Mouse (Mus musculus): Measurements from ENCODE around the gene Ppp2r1b. TPM values are rescaled to one million over a fixed set of nuclear protein-coding genes. Genes with fewer than 3 reads are reported as not detected.

Ppp2r1b gene
- total and polyA plus RNA-seq, 3 experiments, result 6.4 to 44.4 (median 38.4) TPM

DNA sequence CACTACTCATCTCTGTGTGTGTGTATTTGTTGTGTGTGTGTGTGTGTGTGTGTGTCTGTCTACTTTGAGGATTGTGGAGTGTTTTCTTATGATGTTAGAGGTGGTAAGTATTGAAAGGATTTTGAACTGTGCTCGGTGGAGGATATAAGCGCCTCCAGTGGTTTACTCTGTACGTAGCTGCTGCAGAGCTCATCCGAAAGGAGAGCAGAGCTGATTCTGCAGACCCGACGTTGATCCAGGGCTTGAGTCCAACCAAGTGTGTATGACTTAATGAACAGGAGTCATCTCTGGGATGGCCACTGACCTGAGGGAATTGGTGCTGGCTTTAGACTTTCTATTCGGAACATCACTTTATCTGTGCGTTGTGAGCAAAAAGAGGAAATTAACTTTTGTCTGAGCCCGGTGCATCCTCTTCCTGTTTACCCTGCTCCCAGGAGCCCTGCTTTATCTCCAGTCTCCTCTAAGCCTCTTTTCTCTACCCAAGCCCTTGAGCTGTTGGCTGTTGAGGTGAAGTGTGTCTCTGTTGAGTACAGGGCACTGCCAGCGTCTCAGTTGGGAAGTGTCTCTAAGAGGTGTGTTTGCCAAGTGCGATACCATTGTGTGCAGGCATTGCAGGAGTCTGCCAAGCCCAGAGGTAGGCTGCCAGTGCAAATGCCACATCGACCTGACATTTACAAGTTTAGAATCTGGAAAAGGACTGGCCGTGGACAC lies 3.9 kb upstream of the Ppp2r1b start:
- peak; percentile 23 for DNase-seq

DNA sequence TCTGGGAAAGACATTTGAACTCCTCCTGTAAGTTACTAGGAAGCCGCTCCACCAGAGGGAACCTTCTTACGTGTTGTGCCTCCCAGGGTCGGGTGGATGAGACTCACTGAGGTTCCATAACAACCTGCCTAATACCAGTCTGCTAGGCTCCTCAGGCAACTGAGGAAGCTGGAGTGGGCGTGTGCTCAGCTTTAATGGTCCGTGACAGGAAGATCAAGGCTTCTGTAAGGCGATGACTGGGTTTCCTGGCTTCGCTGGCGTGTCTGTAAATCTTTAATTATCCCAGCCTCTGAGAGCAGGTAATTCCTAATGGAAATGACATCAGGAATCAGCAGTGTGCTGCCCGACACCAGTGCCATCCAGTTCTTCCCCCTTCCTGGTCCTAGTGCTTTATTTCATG lies 446 bp downstream of the Ppp2r1b start:
- no peak for DNase-seq

DNA sequence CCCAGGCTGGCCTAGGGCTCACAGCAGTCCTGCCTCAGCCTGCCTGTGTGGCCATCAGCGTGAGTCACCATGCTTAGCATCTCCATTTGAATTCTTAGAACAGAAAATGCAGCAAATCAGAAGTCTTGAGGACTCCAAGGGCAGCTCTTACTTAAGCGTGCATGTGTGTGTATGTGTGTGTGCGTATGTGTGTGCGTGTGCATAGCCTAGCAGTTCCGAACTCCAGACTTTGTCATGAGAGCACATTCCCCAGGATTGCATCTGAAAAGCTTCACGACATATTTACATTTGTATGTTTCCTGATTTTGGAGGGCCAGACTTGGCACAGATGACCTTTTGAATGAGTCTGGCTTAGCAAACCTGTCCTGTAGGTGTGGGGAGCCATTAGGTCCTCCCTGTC lies 2.0 kb downstream of the Ppp2r1b start:
- no peak for DNase-seq

DNA sequence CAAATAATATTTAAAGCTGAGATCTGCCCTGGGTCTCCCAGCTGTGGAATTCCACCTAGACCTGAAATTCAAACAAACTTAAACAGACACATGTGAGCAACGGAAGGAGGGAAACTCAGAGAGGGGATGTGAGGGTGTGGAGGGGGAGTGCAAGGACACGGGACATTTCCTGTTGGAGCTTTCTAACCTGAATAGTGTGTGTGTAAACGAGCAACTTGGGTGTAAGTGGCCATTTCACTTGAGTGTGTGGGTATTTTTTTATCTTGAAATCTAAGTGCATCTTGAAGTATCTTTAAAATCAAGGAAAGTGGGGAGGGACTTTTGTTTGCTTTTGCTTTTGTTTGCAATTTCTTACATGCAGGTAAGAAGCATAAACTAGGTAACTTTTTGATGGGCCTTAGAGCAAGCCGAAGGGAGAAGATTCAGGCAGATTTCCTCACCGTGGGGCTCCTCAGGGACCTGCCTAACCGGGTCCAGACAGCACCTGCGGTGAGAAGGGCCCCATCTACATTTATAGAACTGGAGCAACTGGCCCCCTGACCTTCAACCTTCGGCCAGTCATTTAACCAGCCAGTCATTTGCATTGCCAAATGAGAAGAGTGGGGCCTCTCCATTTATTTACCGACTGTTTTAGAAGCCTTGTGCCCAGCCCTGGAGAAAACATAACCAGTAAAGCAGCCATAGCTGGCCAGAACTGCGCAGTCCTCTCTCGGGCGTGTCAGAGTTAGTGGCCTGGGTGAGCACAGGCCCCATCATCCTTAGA lies 2.7 kb downstream of the Ppp2r1b start:
- DNase-seq, result no peak

DNA sequence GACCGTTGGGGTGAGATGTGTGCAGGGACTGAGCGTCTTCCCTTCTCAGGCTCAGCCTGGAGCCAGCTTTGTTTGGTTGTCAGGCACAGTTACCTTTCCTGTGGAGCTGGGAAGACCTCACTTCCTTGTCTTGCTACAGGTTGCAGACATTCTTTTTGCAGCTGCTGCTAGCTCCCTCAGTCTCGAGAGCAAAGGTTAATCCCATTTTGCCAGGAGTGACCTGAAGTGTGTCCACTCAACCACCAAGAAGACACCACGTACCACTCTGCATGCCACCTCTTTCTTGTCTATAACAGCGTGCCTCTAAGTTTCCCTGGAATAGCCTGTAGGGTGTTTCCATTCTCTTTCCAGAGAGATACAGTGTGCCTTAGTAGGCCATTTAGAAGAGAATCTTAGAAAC lies 3.7 kb downstream of the Ppp2r1b start:
- DNase-seq, result no peak

DNA sequence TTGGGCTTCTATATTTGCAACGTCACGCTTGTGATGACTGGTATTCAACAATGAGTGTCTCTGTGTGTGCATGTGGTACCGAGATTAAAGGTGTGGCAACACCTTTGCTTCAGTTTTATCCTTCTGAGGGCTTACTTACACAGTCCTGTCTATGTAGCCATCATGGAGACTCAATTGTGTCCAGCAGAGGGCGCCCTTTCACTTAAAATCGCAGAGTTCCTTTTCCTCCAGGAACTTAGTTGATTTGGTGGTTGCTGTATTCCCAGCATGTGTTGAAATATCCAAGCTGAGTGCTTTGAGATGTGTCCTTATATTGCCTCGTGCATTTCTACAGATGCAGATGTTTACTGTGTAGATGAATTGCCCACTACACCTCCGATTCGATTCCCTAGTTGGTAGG lies 4.1 kb downstream of the Ppp2r1b start:
- DNase-seq, result peak; percentile 85

DNA sequence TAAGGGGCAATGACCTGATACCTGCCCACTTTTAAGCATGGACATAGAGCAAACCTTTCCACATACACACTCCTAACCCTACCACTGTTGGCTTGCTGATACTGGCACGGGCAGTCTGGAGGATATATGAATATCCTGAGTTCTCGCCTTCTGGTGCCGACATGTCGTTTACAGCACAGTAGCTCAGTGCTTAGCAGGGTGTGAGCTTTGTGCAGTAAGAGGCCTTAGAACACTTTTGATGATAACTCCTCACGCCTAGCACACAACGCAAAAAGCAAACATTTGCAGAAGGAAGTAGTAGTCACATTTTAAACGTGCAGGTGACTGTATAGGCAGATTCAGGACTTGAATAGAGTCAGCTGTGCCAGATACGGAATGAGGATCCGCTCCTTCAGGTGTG lies 4.7 kb downstream of the Ppp2r1b start:
- no peak for DNase-seq

DNA sequence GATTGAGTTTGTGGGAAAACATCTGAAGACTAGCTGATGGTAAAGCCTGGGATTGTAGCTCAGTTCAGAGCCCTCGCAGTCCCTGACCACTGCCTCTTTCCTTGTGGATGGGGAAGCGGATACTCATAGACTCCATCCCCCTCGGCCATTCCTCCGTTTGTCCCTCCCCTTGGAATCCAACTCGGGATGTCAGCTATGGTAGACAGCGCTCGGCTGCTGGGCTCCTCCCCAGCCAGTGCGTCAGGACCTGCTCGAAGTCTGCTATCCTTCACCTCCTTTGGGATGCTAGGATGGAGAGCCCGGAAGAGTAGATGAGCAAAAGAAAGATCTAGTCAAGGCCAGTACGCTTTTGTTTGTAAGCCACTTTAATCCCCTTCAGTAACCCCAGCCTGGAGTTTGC lies 5.2 kb downstream of the Ppp2r1b start:
- no peak for DNase-seq

DNA sequence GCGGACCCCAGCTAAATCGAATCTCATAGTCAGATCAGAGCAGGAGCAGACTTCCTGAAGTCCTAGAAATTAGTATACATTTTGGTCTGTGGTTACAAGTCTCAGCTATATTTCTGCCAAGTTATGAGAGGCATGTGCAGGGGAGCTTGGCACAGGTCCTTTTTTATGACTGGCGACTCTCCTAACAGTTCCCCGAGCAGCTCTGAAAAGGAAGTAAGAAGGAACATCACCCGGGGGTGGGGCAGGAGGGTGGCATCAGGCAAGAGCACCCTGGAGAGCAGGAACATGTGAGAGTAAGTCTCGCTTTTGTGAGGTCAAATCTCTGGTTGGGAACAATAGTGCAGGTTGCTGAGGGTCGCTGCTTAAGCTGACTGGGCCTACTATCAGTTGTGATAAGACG lies 5.6 kb downstream of the Ppp2r1b start:
- DNase-seq, result no peak

DNA sequence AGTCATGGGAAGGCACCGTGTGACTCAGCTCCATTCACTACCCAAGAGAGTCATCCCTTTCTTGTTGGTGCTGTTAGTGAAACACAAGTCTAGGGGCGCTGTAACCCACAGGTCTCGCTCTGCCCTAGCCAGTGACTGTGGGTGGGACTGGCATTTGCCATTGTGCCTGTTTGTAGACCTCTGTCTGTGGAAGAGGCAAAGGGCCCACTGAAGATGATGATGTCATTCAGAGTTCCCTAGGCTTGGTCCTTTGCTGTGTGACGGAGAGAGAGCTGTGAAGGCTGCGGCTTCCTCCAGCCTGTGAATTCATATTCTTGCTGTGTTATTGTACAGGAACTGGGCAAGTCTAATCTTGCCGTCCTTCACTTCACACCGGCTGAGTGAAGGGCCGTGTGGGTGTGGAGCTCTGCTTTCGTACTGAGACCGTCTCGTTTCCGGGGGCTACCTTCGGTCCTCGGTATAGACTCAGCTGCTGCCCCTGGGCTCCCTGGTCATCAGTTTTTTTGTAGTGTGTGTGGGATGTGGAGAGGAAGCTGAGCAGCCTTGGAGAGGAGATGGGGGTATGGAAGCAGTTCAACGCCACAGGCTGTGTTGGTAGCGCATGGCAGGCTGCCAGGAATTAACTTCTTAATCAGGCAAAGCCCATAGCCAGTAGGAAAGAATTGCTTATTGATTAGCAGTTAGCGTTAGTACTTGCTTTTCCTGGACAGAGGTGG lies 7.7 kb downstream of the Ppp2r1b start:
- peak; percentile 50 for DNase-seq

DNA sequence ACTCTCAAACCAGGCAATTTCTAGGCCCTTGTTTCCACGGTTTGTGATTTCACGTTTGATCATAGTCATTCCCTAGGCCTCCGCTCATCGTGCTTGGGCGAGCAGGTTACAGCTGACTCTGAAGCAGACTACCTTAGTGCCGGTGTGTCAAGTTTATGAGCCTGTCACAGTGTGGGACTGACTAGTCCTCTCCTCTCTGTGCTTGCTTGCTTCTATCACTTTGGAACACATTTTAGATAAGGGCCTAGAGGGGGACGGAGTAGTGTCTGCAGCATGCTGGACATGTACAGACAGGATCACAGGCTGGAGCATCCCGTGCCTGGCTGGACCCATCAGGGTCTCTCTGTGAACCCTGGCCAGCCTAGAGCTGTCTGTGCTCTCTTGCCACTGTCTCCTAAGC lies 9.3 kb downstream of the Ppp2r1b start:
- no peak for DNase-seq

DNA sequence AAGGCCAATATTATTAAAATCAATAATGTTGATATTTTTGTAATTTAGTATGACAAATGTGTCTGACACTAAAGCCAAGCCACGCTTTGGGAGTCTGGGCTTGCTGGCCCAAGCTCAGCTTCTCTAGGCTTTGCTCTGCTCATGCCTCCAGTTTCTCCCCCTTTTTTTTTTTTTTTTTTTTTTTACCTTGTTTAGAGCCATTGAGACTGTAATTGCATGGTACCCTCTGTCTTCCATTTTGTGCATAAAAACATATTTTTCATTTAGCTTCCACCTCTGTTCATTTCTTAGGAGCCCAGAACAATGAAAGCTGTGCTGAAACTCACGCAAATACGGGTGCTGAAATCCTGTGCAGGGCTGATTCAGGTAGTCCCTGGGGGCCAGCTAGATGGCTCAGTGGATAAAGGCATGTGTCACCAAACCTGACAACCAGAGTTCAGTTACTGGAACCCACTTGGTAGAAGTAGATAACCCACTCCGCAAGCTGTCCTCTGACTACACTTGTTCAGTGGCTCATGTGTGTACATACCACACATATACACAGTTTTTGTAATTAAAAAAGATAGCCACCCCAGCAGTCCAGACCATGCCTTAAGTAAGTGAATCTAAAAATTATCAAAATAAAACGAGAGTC lies 10.1 kb downstream of the Ppp2r1b start:
- no peak for DNase-seq

DNA sequence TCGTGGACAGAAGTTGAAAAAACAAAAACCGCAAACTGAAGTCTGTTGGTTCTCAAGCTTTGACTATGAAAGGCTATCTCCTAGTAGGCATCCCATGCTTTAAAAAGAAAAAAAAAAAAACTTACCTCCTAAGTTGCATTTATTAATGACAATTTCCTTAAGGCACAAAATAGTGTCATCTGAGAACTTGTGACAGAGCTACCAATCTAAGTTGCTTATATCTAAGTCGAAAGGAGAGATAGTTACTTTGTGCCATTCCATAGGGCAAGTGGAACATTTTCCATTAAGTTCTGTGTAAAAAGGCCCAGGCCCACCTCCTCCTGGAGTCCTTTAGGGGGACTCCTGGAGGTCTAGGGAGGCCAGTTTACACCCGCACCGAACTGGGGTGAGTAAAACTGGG lies 10.7 kb downstream of the Ppp2r1b start:
- no peak for DNase-seq

DNA sequence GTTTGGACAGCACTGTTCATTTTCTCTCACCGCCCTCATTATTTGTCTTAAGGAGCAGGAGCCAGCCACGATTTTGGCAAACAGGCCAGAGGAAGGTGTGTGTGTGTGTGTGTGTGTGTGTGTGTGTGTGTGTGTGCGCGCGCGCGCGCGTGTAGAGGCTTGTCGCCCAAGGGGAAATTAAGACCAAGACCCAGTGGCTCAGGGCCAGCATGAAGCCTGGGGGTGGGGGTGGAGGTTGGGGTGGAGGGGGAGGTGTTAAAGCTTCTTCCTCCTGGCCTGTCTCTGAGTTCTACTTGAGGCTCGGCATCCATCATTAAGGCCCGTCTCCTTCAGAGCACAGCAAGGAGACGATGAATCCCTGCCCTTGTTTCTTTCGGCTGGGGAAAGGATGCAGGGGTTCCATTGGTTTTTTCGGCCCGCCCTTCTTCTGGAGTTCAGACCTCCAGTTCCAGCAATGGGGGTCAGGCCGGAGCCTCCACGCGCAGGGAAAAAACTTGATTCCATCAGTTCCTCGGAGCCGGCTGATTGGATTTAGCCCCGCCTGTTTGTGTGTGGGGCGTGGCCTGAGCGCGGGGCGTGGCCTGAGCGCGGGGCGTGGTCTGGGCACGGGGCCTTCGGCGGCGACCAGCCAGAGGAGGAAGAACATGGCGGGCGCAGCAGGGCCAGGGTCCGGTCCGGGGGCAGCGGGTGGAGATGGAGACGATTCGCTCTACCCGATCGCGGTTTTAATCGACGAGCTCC lies 11.4 kb downstream of the Ppp2r1b start:
- peak; percentile 97 for DNase-seq

DNA sequence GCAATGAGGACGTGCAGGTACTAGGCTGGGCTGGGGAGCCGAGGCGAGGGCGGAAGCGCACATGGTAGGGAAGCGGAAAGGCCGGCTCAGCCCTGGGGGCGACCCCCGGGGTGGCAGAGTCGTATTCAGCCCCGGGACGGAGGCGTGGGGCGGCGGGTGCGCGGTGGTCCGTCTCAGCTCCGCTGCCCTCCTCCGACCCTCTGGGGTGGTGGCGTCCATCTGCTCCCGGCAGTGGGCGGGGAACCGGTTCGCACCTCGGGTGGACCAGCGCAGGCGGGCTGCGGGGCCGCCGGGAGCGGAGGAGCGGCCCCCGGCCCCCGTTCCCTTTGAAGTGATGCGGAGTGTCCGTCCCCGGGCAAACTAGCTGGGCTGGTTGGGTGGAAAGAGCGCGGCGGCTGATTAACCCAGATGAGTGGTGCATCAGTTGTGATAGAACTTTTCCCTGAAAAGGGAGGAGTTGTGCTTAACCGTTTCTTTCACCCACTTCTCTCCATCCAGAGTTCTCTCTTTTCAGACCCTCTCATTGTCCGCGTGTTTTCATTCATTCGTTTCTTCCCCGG lies 12.1 kb downstream of the Ppp2r1b start:
- no peak for DNase-seq

DNA sequence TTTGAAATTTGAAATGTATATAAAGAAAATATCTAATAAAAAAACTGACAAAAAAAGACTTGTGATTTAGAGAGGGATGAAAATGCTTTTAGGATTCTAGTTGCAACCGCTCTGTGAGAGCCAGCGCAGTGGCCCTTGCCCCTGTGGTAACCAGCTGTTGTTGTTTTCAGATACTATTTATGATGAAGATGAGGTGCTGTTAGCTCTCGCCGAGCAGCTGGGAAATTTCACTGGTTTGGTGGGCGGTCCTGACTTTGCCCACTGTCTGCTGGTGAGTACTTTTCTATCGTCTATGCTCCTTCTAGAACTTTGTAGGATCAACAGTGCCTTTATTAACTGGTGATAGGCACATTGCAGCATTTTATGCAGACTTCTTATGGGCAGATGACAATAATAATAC lies 13.6 kb downstream of the Ppp2r1b start:
- no peak for DNase-seq

DNA sequence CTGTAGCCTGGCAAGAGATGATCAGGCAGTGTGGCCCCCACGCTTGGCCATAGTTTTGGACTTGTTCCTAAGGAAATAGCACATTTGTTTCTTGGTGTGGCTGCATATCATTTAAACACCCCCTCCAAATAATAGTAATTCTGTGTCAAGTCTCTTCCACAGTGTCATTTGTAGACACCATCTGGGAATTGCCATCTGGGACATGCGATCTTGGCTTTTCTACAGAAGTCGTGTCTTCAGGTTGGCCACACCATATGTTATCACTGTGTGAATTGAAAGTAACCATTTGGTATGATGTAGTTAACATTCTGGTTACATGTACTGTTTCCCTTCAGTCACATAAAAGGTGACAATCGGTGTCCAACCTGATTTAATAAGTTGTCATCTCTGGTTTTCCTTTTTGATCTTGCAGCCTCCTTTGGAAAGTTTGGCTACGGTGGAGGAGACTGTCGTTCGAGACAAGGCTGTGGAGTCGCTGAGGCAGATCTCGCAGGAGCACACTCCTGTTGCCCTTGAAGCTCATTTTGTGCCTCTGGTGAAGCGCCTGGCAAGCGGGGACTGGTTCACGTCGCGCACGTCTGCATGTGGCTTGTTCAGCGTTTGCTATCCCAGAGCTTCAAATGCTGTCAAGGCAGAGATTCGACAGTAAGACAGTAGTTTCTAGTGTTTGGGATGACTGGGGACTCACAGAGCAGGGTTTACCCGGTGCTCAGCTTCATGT lies 16.2 kb downstream of the Ppp2r1b start:
- no peak for DNase-seq

DNA sequence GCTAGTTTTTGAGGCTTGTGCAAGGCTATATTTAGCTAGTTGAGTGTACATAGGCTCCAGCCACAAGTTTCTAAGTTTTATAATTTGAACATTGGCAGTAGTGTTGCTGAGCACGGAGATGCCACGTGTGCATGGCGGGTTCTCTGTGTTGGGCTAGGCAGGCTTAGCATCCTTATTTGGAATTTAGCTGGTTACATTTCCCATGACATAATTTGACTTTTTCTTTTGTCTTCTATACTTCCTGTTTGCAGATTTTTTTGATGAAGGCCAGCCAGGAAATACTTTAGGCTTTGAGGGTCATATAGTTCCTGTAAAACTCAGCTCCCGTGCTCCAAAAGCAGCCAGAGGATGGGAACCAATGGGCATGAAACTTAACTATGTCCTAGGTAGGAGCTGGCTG lies 18.7 kb downstream of the Ppp2r1b start:
- no peak for DNase-seq

DNA sequence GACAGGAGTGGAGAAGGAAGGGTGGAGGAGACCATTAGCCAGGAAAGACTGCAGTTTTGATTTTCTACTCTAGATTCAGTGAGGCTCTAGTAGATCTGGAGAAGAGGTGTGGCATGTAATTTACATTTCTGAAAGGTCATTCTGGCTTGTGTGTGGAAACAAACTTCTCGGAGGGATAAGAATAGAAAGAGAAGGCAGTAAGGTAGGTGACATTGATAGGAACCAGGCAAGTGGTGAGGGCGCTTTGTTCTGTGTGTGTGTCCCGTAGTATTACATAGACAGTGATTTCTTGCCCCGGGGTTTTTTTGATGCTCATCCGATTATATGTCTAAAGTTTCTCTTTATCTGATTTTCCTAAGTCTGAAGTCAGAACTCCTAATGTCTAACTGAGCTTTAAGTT lies 19.8 kb downstream of the Ppp2r1b start:
- no peak for DNase-seq

DNA sequence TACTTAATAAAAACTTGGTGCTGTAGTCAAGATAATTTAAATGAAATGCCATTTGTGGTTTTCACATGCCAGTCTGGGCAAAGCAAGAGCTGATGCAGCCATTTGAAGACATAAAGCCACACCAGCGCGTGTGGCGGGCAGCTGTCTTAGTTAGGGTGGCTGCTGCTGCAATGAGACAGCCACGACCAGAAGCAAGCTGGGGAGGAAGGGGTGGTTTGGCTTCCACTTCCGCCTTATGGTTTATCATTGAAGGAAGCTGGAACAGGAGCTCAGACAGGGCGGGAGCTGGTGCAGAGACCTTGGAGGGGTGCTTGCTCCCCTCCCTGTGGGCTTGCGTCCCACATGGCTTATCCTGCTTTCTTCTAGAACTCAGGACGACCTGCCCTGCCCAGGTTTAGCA lies 20.7 kb downstream of the Ppp2r1b start:
- DNase-seq, result no peak

DNA sequence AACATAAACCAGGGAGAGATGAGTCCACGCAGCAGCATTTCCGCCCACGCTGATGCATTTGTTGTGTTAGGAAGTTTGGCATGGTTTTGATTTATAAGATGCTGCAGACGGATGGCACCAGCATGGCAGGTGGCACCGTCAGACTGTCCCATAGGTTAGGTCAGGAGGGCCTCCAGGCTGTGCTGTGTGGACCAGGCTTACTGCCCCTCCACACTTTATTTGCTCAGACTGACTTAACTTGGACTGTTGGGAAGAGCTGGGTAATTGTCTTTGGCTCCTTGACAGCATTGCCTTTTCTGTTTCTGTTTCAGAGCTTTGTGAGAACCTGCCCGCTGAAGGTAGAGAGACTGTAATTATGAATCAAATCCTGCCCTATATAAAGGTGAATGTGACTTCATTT lies 21.9 kb downstream of the Ppp2r1b start:
- no peak for DNase-seq
